Mouse (Mus musculus): ENCODE measurements around the gene Ift57. TPM values are rescaled to one million over a fixed set of nuclear protein-coding genes. Genes with fewer than 3 reads are reported as not detected.
A peak's percentile ranks its signal among the peaks of the same experiment; 100 is the strongest.

Ift57 gene
- polyA plus RNA-seq, 1 experiment from 2014 or later = 34.1 TPM

GRCm38 (mm10) chr16:49793596-49793995 lies 94.6 kb downstream of the Ift57 start:
- DNase-seq (ENCODE audit: low spot score, missing footprints) (no peak), ATAC-seq (ENCODE audit: low FRiP score) (no peak)
- Histone ChIP-seq H3K4me1 (ENCODE audit: control insufficient read depth, insufficient read depth, low read length) (no peaks in the 10 kb centered on the region), H3K4me3 (ENCODE audit: low read depth, low read length) (no peak overlapping the region), H3K27me3 (ENCODE audit: control insufficient read depth, insufficient read depth, low read length) (no peaks in the 10 kb centered on the region), H3K9ac (ENCODE audit: low read length) (no peak overlapping the region), H3K27ac (ENCODE audit: low read depth, low read length) (no peak overlapping the region), H3K9me3 (ENCODE audit: control insufficient read depth, low read length) (no peaks in the 10 kb centered on the region), H3K4me2 (no peak overlapping the region), H3K36me3 (ENCODE audit: control insufficient read depth, insufficient read depth, low read length) (no peaks in the 10 kb centered on the region)
- 86% methylated on average over 9 of the region's 9 CpGs for WGBS

GRCm38 (mm10) chr16:49796271-49796670 lies 97.2 kb downstream of the Ift57 start:
- no peaks in the 10 kb centered on the region for H3K27me3 ChIP-seq (ENCODE audit: control insufficient read depth, insufficient read depth, low read length)
- H3K4me3 ChIP-seq (ENCODE audit: low read depth, low read length) = no peak overlapping the region
- ATAC-seq (ENCODE audit: low FRiP score) = no peak
- no peaks in the 10 kb centered on the region for H3K4me1 ChIP-seq (ENCODE audit: control insufficient read depth, insufficient read depth, low read length)
- DNase-seq (ENCODE audit: low spot score, missing footprints) = peak; percentile 60
- no peaks in the 10 kb centered on the region for H3K9me3 ChIP-seq (ENCODE audit: control insufficient read depth, low read length)
- no peak overlapping the region for H3K9ac ChIP-seq (ENCODE audit: low read length)
- no peak overlapping the region for H3K27ac ChIP-seq (ENCODE audit: low read depth, low read length)
- no peaks in the 10 kb centered on the region for H3K36me3 ChIP-seq (ENCODE audit: control insufficient read depth, insufficient read depth, low read length)
- H3K4me2 ChIP-seq = no peak overlapping the region
- WGBS = 92% methylated on average over 2 of the region's 2 CpGs

GRCm38 (mm10) chr16:49796954-49797353 lies 97.9 kb downstream of the Ift57 start:
- Histone ChIP-seq H3K9ac (ENCODE audit: low read length) (no peak overlapping the region), H3K27me3 (ENCODE audit: control insufficient read depth, insufficient read depth, low read length) (no peaks in the 10 kb centered on the region), H3K4me3 (ENCODE audit: low read depth, low read length) (no peak overlapping the region), H3K27ac (ENCODE audit: low read depth, low read length) (no peak overlapping the region), H3K36me3 (ENCODE audit: control insufficient read depth, insufficient read depth, low read length) (no peaks in the 10 kb centered on the region), H3K9me3 (ENCODE audit: control insufficient read depth, low read length) (no peaks in the 10 kb centered on the region), H3K4me2 (no peak overlapping the region), H3K4me1 (ENCODE audit: control insufficient read depth, insufficient read depth, low read length) (no peaks in the 10 kb centered on the region)
- no peak for DNase-seq (ENCODE audit: low spot score, missing footprints)
- no peak for ATAC-seq (ENCODE audit: low FRiP score)
- 79% methylated on average over 2 of the region's 2 CpGs for WGBS

GRCm38 (mm10) chr16:49798790-49799189 lies 99.8 kb downstream of the Ift57 start:
- DNase-seq (ENCODE audit: low spot score, missing footprints) (no peak), ATAC-seq (ENCODE audit: low FRiP score) (no peak)
- H3K36me3 ChIP-seq (ENCODE audit: control insufficient read depth, insufficient read depth, low read length) = no peaks in the 10 kb centered on the region
- no peak overlapping the region for H3K4me3 ChIP-seq (ENCODE audit: low read depth, low read length)
- 87% methylated on average over 6 of the region's 6 CpGs for WGBS
- no peaks in the 10 kb centered on the region for H3K9me3 ChIP-seq (ENCODE audit: control insufficient read depth, low read length)
- no peak overlapping the region for H3K27ac ChIP-seq (ENCODE audit: low read depth, low read length)
- no peak overlapping the region for H3K4me2 ChIP-seq
- H3K9ac ChIP-seq (ENCODE audit: low read length) = no peak overlapping the region
- no peaks in the 10 kb centered on the region for H3K27me3 ChIP-seq (ENCODE audit: control insufficient read depth, insufficient read depth, low read length)
- peaks cover 2% of the 10 kb centered on the region; the same call in 1 of the 2 replicates for H3K4me1 ChIP-seq (ENCODE audit: control insufficient read depth, insufficient read depth, low read length)

GRCm38 (mm10) chr16:49799597-49800561 lies 100.8 kb downstream of the Ift57 start, which contains the start of gene Cd47:
Gene Cd47, plus strand, starts transcription at chr16:49800533.
- no peak within 1 kb of the TSS for H3K27ac ChIP-seq (ENCODE audit: low read depth, low read length)

GRCm38 (mm10) chr16:49800996-49801395 lies 102.0 kb downstream of the Ift57 start:
- Histone ChIP-seq H3K4me2 (no peak overlapping the region), H3K27me3 (ENCODE audit: control insufficient read depth, insufficient read depth, low read length) (no peaks in the 10 kb centered on the region), H3K36me3 (ENCODE audit: control insufficient read depth, insufficient read depth, low read length) (no peaks in the 10 kb centered on the region), H3K4me1 (ENCODE audit: control insufficient read depth, insufficient read depth, low read length) (peaks cover 5% of the 10 kb centered on the region; the same call in 1 of the 2 replicates), H3K9ac (ENCODE audit: low read length) (no peak overlapping the region), H3K9me3 (ENCODE audit: control insufficient read depth, low read length) (no peaks in the 10 kb centered on the region), H3K27ac (ENCODE audit: low read depth, low read length) (no peak overlapping the region), H3K4me3 (ENCODE audit: low read depth, low read length) (no peak overlapping the region)
- ATAC-seq (ENCODE audit: low FRiP score) (no peak), DNase-seq (ENCODE audit: low spot score, missing footprints) (no peak)
- 89% methylated on average over 5 of the region's 5 CpGs for WGBS

More at GRCm38 (mm10) chr16:49799597-49800561, 100.8 kb downstream of the Ift57 start, which contains the start of gene Cd47:
- Histone ChIP-seq H3K9me3 (ENCODE audit: control insufficient read depth, low read length) (no peaks in the 10 kb centered on the region), H3K36me3 (ENCODE audit: control insufficient read depth, insufficient read depth, low read length) (no peaks in the 10 kb centered on the region), H3K4me2 (no peak within 1 kb of the TSS), H3K4me1 (ENCODE audit: control insufficient read depth, insufficient read depth, low read length) (peaks cover 5% of the 10 kb centered on the region; the same call in 1 of the 2 replicates), H3K9ac (ENCODE audit: low read length) (no peak within 1 kb of the TSS), H3K4me3 (ENCODE audit: low read depth, low read length) (no peak within 1 kb of the TSS), H3K27me3 (ENCODE audit: control insufficient read depth, insufficient read depth, low read length) (no peaks in the 10 kb centered on the region)
- ATAC-seq (ENCODE audit: low FRiP score) = no peak
- 87% methylated on average over 10 of the region's 10 CpGs for WGBS
- no peak for DNase-seq (ENCODE audit: low spot score, missing footprints)

GRCm38 (mm10) chr16:49801399-49801798 lies 102.4 kb downstream of the Ift57 start:
- Histone ChIP-seq H3K4me2 (no peak overlapping the region), H3K36me3 (ENCODE audit: control insufficient read depth, insufficient read depth, low read length) (no peaks in the 10 kb centered on the region), H3K27me3 (ENCODE audit: control insufficient read depth, insufficient read depth, low read length) (no peaks in the 10 kb centered on the region), H3K4me1 (ENCODE audit: control insufficient read depth, insufficient read depth, low read length) (peaks cover 5% of the 10 kb centered on the region; the same call in 1 of the 2 replicates), H3K4me3 (ENCODE audit: low read depth, low read length) (no peak overlapping the region), H3K9ac (ENCODE audit: low read length) (no peak overlapping the region), H3K9me3 (ENCODE audit: control insufficient read depth, low read length) (no peaks in the 10 kb centered on the region), H3K27ac (ENCODE audit: low read depth, low read length) (no peak overlapping the region)
- WGBS = 81% methylated on average over 5 of the region's 5 CpGs
- DNase-seq (ENCODE audit: low spot score, missing footprints) = no peak
- no peak for ATAC-seq (ENCODE audit: low FRiP score)

- no peaks in the 10 kb centered on the region for H3K27me3 ChIP-seq (ENCODE audit: control insufficient read depth, insufficient read depth, low read length)
- WGBS = 56% methylated on average over 2 of the region's 2 CpGs
- peaks cover 5% of the 10 kb centered on the region; the same call in 1 of the 2 replicates for H3K4me1 ChIP-seq (ENCODE audit: control insufficient read depth, insufficient read depth, low read length)
- H3K4me3 ChIP-seq (ENCODE audit: low read depth, low read length) = no peak overlapping the region
- no peak overlapping the region for H3K27ac ChIP-seq (ENCODE audit: low read depth, low read length)
- H3K36me3 ChIP-seq (ENCODE audit: control insufficient read depth, insufficient read depth, low read length) = no peaks in the 10 kb centered on the region
- H3K9me3 ChIP-seq (ENCODE audit: control insufficient read depth, low read length) = no peaks in the 10 kb centered on the region
- H3K9ac ChIP-seq (ENCODE audit: low read length) = no peak overlapping the region
- DNase-seq (ENCODE audit: low spot score, missing footprints) (peak; percentile 67), ATAC-seq (ENCODE audit: low FRiP score) (no peak)
- H3K4me2 ChIP-seq = no peak overlapping the region
Observed at GRCm38 (mm10) chr16:49802993-49803392, 104.0 kb downstream of the Ift57 start.

- Histone ChIP-seq H3K4me1 (ENCODE audit: control insufficient read depth, insufficient read depth, low read length) (peaks cover 5% of the 10 kb centered on the region; the same call in 1 of the 2 replicates), H3K27me3 (ENCODE audit: control insufficient read depth, insufficient read depth, low read length) (no peaks in the 10 kb centered on the region), H3K27ac (ENCODE audit: low read depth, low read length) (0 out of 2 replicates have a peak overlapping the region, but pooled peaks have one; percentile 11), H3K4me3 (ENCODE audit: low read depth, low read length) (peak overlapping the region; percentile 21), H3K9ac (ENCODE audit: low read length) (peak overlapping the region; percentile 59), H3K9me3 (ENCODE audit: control insufficient read depth, low read length) (no peaks in the 10 kb centered on the region), H3K36me3 (ENCODE audit: control insufficient read depth, insufficient read depth, low read length) (no peaks in the 10 kb centered on the region), H3K4me2 (peak overlapping the region; percentile 52)
- ATAC-seq (ENCODE audit: low FRiP score) (peak; percentile 72), DNase-seq (ENCODE audit: low spot score, missing footprints) (peak; percentile 94)
- 2% methylated on average over 12 of the region's 12 CpGs for WGBS
Observed at GRCm38 (mm10) chr16:49803932-49804461, 105.0 kb downstream of the Ift57 start.

Measured in midbrain, embryonic 11.5 days (tissue).